Mouse (Mus musculus): ENCODE measurements at regions not wholly inside any gene's neighbourhood (a gene's known extent, or its start where the extent isn't known, plus 50 kb on each side); places are given as distances from the start of the nearest gene placed in this dataset.

DNA sequence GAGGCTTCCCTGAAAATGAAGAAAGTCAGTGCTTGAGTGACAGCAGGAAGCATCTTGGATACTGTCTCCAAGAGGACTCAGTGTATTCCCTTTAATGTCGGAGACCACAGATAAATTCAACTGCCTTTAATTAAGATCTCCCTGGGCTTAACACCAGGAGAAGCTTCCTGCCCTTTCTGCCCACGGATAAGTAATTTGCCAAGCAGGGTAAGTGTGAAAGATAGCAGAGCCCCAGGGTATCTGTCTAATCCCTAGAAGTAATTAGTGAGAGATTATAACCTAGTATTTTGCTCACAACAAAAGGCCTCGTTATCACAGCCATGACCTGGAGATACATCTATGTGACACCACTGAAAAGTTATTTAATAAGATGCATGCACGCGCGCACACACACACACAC, 232.1 kb upstream of the Slc16a7 start:
- no peak for TF ChIP-seq CTCF (IDR thresholded peaks at IDR 0.05; ENCODE audit: extremely low read depth, insufficient read length, insufficient replicate concordance, low read depth, low read length)
- no peak for TF ChIP-seq POLR2A (IDR thresholded peaks at IDR 0.05; ENCODE audit: low read depth, low read length)
